Mouse (Mus musculus): ENCODE data around the gene Naaladl2.
A peak's percentile ranks its signal among the peaks of the same experiment; 100 is the strongest.

The Naaladl2 gene

GRCm38 (mm10) chr3:24690162-24690915, 453.7 kb downstream of the Naaladl2 start:
- DNase-seq (ENCODE audit: low read depth, low spot score): no peak

GRCm38 (mm10) chr3:24670500-24670899, 473.6 kb downstream of the Naaladl2 start:
- no peak for DNase-seq (ENCODE audit: low read depth, low spot score)

GRCm38 (mm10) chr3:24668052-24668916, 475.8 kb downstream of the Naaladl2 start:
- DNase-seq (ENCODE audit: low read depth, low spot score): no peak

- DNase-seq (ENCODE audit: low read depth, low spot score): no peak
Observed at GRCm38 (mm10) chr3:24665408-24665807, 478.7 kb downstream of the Naaladl2 start.

GRCm38 (mm10) chr3:24663749-24664148, 480.3 kb downstream of the Naaladl2 start:
- no peak for DNase-seq (ENCODE audit: low read depth, low spot score)

- peak; percentile 17 for DNase-seq (ENCODE audit: low read depth, low spot score)
Observed at GRCm38 (mm10) chr3:24630032-24630431, 514.0 kb downstream of the Naaladl2 start.

- DNase-seq (ENCODE audit: low read depth, low spot score): peak; percentile 66
Observed at GRCm38 (mm10) chr3:24605485-24605884, 538.6 kb downstream of the Naaladl2 start.

- no peak for DNase-seq (ENCODE audit: low read depth, low spot score)
Observed at GRCm38 (mm10) chr3:24604791-24605320, 539.2 kb downstream of the Naaladl2 start.

- no peak for DNase-seq (ENCODE audit: low read depth, low spot score)
Observed at GRCm38 (mm10) chr3:24595447-24595846, 548.6 kb downstream of the Naaladl2 start.

GRCm38 (mm10) chr3:24556617-24557016, 587.4 kb downstream of the Naaladl2 start:
- no peak for DNase-seq (ENCODE audit: low read depth, low spot score)

- DNase-seq (ENCODE audit: low read depth, low spot score): no peak
Observed at GRCm38 (mm10) chr3:24553701-24554100, 590.4 kb downstream of the Naaladl2 start.

GRCm38 (mm10) chr3:24552631-24553030, 591.4 kb downstream of the Naaladl2 start:
- no peak for DNase-seq (ENCODE audit: low read depth, low spot score)

- DNase-seq (ENCODE audit: low read depth, low spot score): no peak
Observed at GRCm38 (mm10) chr3:24533775-24534458, 610.1 kb downstream of the Naaladl2 start.

- peak; percentile 3 for DNase-seq (ENCODE audit: low read depth, low spot score)
Observed at GRCm38 (mm10) chr3:24514918-24515317, 629.1 kb downstream of the Naaladl2 start.

GRCm38 (mm10) chr3:24486456-24487112, 657.5 kb downstream of the Naaladl2 start:
- no peak for DNase-seq (ENCODE audit: low read depth, low spot score)

GRCm38 (mm10) chr3:24463941-24464340, 680.1 kb downstream of the Naaladl2 start:
- DNase-seq (ENCODE audit: low read depth, low spot score): no peak

- no peak for DNase-seq (ENCODE audit: low read depth, low spot score)
Observed at GRCm38 (mm10) chr3:24440621-24441020, 703.4 kb downstream of the Naaladl2 start.

- no peak for DNase-seq (ENCODE audit: low read depth, low spot score)
Observed at GRCm38 (mm10) chr3:24432761-24433160, 711.3 kb downstream of the Naaladl2 start.

- no peak for DNase-seq (ENCODE audit: low read depth, low spot score)
Observed at GRCm38 (mm10) chr3:24391737-24392136, 752.3 kb downstream of the Naaladl2 start.

- no peak for DNase-seq (ENCODE audit: low read depth, low spot score)
Observed at GRCm38 (mm10) chr3:24391311-24391710, 752.8 kb downstream of the Naaladl2 start.

GRCm38 (mm10) chr3:24355010-24355409, 789.1 kb downstream of the Naaladl2 start:
- DNase-seq (ENCODE audit: low read depth, low spot score): no peak

Data from forelimb bud, embryonic 11.5 days (tissue).